Mouse (Mus musculus) stomach, embryonic 14.5 days (tissue): ENCODE results near the gene Krtap28-10. TPM values are rescaled to one million over a fixed set of nuclear protein-coding genes. Genes with fewer than 3 reads are reported as not detected.
"Not testable (repeated sequence)": the region's sequence is repeated elsewhere in the genome, so short reads cannot be mapped to it uniquely, and the experiment has no call there.

ENCODE experiments used
- ATAC-seq: fragments of 200-750 bp; cut with Nextera tagmentation; 2 replicates; pipeline ENCODE4 v1.8.0; 2017; ENCODE audit warnings: low read depth, moderate TSS enrichment; ENCODE audit not compliant: insufficient number of reproducible peaks, insufficient read depth, low FRiP score
- H3K27ac ChIP-seq: fragments of 300-500 bp; sonication (generic); 2 replicates; pipeline ENCODE4 v1.5.1; 2014; ENCODE audit warnings: mild to moderate bottlenecking, low read length, moderate library complexity, mixed read lengths
- H3K27me3 ChIP-seq: fragments of 300-500 bp; sonication (generic); 2 replicates; pipeline ENCODE4 v1.6.1; 2014; ENCODE audit warnings: low read length, control low read depth, mixed read lengths; ENCODE audit not compliant: control insufficient read depth, insufficient read depth
- H3K36me3 ChIP-seq: fragments of 300-500 bp; sonication (generic); 2 replicates; pipeline ENCODE4 v1.6.1; 2014; ENCODE audit warnings: mild to moderate bottlenecking, control low read depth, low read length, moderate library complexity, mixed read lengths; ENCODE audit not compliant: control insufficient read depth, insufficient read depth
- H3K4me1 ChIP-seq: fragments of 300-500 bp; sonication (generic); 2 replicates; pipeline ENCODE4 v1.6.1; 2014; ENCODE audit warnings: low read length, control low read depth, mixed read lengths; ENCODE audit not compliant: control insufficient read depth, insufficient read depth
- H3K4me2 ChIP-seq: fragments of 300-500 bp; sonication (generic); replicated peaks from 2 replicates; pipeline ENCODE4 v1.6.1; 2014; ENCODE audit warnings: low read depth, low read length, control low read depth
- H3K4me3 ChIP-seq: fragments of 300-500 bp; sonication (generic); 2 replicates; pipeline ENCODE4 v1.5.1; 2014; ENCODE audit warnings: low read depth, low read length, control low read depth
- H3K9ac ChIP-seq: fragments of 300-500 bp; sonication (generic); replicated peaks from 2 replicates; pipeline ENCODE4 v1.6.1; 2014; ENCODE audit warnings: low read depth, mild to moderate bottlenecking, control low read depth, low read length, moderate library complexity, mixed read lengths
- H3K9me3 ChIP-seq: fragments of 300-500 bp; sonication (generic); 2 replicates; pipeline ENCODE4 v1.6.1; 2016; ENCODE audit warnings: low read depth, low read length, control low read depth; ENCODE audit not compliant: control insufficient read depth
- WGBS: fragments of 180-500 bp; shearing (Covaris S2); extraction: QIAGEN DNeasy Blood & Tissue Kit; methylation state at CpG from one replicate; pipeline ENCODE4 v1.1.7; 2014; 5-methylcytosine and 5-hydroxymethylcytosine counted together
- polyA plus RNA-seq: library from polyadenylated mRNA; unstranded; fragments of >200 nt; fragmentation: Nextera tagmentation; extraction: Ambion mirVana; gene quantifications from 2 replicates; pipeline ENCODE4 v1.2.1, GENCODE M21; 2014

The Krtap28-10 gene
- polyA plus RNA-seq, 1 experiment from 2014 or later: not detected

GRCm38 (mm10) chr1:83000306-83000705 is 42.0 kb downstream of the Krtap28-10 start, which contains the start of gene Gm47959:
Gm47959 (plus strand) TSS chr1:83000548.
- H3K4me1 ChIP-seq, H3K36me3 ChIP-seq, H3K9ac ChIP-seq, H3K4me2 ChIP-seq, H3K9me3 ChIP-seq, H3K4me3 ChIP-seq, ATAC-seq, H3K27ac ChIP-seq, H3K27me3 ChIP-seq: not testable (repeated sequence)
- WGBS: 94% methylated on average over 7 of the region's 9 CpGs

GRCm38 (mm10) chr1:82993947-82994346 is 48.3 kb downstream of the Krtap28-10 start:
- WGBS: 83% methylated on average over 3 of the region's 3 CpGs
- H3K4me2 ChIP-seq: no peak overlapping the region
- ATAC-seq: no peak

GRCm38 (mm10) chr1:82992093-82992492 is 50.2 kb downstream of the Krtap28-10 start:
- Histone ChIP-seq H3K27ac (no peak overlapping the region), H3K36me3 (no peaks in the 10 kb centered on the region), H3K9me3 (no peaks in the 10 kb centered on the region), H3K4me1 (no peaks in the 10 kb centered on the region), H3K27me3 (no peaks in the 10 kb centered on the region), H3K4me3 (no peak overlapping the region), H3K4me2 (no peak overlapping the region), H3K9ac (no peak overlapping the region)
- 84% methylated on average over 6 of the region's 6 CpGs for WGBS
- ATAC-seq: no peak

More at GRCm38 (mm10) chr1:82993947-82994346, 48.3 kb downstream of the Krtap28-10 start:
- H3K4me3 ChIP-seq: no peak overlapping the region
- no peaks in the 10 kb centered on the region for H3K4me1 ChIP-seq
- no peaks in the 10 kb centered on the region for H3K9me3 ChIP-seq
- H3K27me3 ChIP-seq: no peaks in the 10 kb centered on the region
- no peak overlapping the region for H3K27ac ChIP-seq
- H3K9ac ChIP-seq: no peak overlapping the region
- H3K36me3 ChIP-seq: no peaks in the 10 kb centered on the region

- H3K9me3 ChIP-seq: no peaks in the 10 kb centered on the region
- 69% methylated on average over 3 of the region's 3 CpGs for WGBS
- no peaks in the 10 kb centered on the region for H3K27me3 ChIP-seq
- no peaks in the 10 kb centered on the region for H3K4me1 ChIP-seq
- no peak overlapping the region for H3K27ac ChIP-seq
- H3K36me3 ChIP-seq: no peaks in the 10 kb centered on the region
- no peak overlapping the region for H3K9ac ChIP-seq
- H3K4me3 ChIP-seq: no peak overlapping the region
- no peak for ATAC-seq
- no peak overlapping the region for H3K4me2 ChIP-seq
Measured at GRCm38 (mm10) chr1:82991596-82991995, 50.7 kb downstream of the Krtap28-10 start.

Other genes with a start within 250 kb of the Krtap28-10 start
- gene Agfg1, start 203.0 kb downstream of the Krtap28-10 start, polyA plus RNA-seq: 37.2 and 41.0 TPM in 2 replicates
- gene A030005L19Rik, start 129.2 kb downstream of the Krtap28-10 start, polyA plus RNA-seq: not detected in 2 replicates
- gene A030014E15Rik, start 117.6 kb downstream of the Krtap28-10 start, polyA plus RNA-seq: not detected in 2 replicates
- gene Gm6217, start 111.1 kb downstream of the Krtap28-10 start, polyA plus RNA-seq: not detected in 2 replicates
- not detected in 2 replicates for gene A030003K21Rik, start 99.1 kb downstream of the Krtap28-10 start, polyA plus RNA-seq
- gene Gm7544, start 86.5 kb downstream of the Krtap28-10 start, polyA plus RNA-seq: not detected in 2 replicates
- not detected in 2 replicates for gene Gm47955, start 82.2 kb downstream of the Krtap28-10 start, polyA plus RNA-seq
- not detected in 2 replicates for gene Gm47959, start 41.9 kb downstream of the Krtap28-10 start, polyA plus RNA-seq
- gene Slc19a3, start 4.0 kb downstream of the Krtap28-10 start, polyA plus RNA-seq: 0.56 and 1.1 TPM in 2 replicates
- not detected in 2 replicates for gene Gm47969, start 2.5 kb upstream of the Krtap28-10 start, polyA plus RNA-seq
- gene A030005K14Rik, start 16.9 kb upstream of the Krtap28-10 start, polyA plus RNA-seq: not detected in 2 replicates
- not detected in 2 replicates for gene Krtap28-13, start 18.4 kb upstream of the Krtap28-10 start, polyA plus RNA-seq
- gene Ccl20, start 74.3 kb upstream of the Krtap28-10 start, polyA plus RNA-seq: 6.7 and 6.9 TPM in 2 replicates
- not detected in 2 replicates for gene Daw1, start 117.3 kb upstream of the Krtap28-10 start, polyA plus RNA-seq